16 mouse cellular contexts compared by ENCODE assay signal in the genomic region with DNA sequence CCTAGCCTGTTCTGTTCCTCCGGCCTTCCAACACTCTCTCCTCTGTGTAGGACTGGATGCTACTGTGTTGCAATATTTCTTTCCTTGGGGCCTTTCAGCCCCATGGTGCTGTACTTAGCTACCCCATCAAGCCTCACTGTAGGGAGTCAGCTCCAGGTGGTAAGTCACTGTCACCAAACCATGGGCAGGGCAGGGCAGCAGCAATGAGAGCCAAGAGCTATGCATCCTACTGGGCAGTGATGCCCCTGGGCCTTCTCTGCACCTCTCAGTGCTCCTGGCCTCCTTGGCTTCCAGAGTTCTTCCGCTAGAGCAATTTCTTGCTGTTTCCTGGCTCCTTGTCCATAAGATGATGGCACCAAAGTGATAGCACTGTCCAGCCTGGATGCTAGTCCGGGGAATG.
"Had no signal": no experiment of that assay in that cellular context is flagged by ENCODE, and none has a peak within 500 bp of the region (broad histone marks: within the 10 kb centered on the region; RNA-seq: fewer than 3 reads in every experiment).

No protein-coding gene starts in this region.

- H3K9ac ChIP-seq: limb, embryonic 13.5 days; liver, embryonic 12.5 days; liver, embryonic 15.5 days had no signal

- H3K36me3 ChIP-seq: limb, embryonic 13.5 days; liver, embryonic 12.5 days; liver, embryonic 15.5 days had no signal

- H3K9me3 ChIP-seq: limb, embryonic 13.5 days; liver, embryonic 12.5 days; liver, embryonic 15.5 days had no signal

- H3K27ac ChIP-seq: limb, embryonic 13.5 days; liver, embryonic 12.5 days; liver, embryonic 15.5 days; stomach, postnatal 0 days had no signal

- H3K4me3 ChIP-seq: limb, embryonic 13.5 days; liver, embryonic 12.5 days; liver, embryonic 15.5 days had no signal

- H3K4me2 ChIP-seq: limb, embryonic 13.5 days; liver, embryonic 12.5 days; liver, embryonic 15.5 days; midbrain, embryonic 11.5 days had no signal

- ATAC-seq: liver, embryonic 12.5 days had no signal

- H3K27me3 ChIP-seq: limb, embryonic 13.5 days; liver, embryonic 12.5 days; liver, embryonic 15.5 days had no signal

- H3K4me1 ChIP-seq: liver, embryonic 12.5 days; liver, embryonic 15.5 days had no signal

- DNase-seq: kidney, adult 9 months; kidney, postnatal 14 days; kidney, postnatal 4 days; left cerebral cortex, postnatal 4 days; liver; lung, postnatal 14 days; midbrain, embryonic 14.5 days; right cerebral cortex, postnatal 25 days; thymus, adult 2 months; thymus, postnatal 14 days; thymus, postnatal 4 days had no signal
